Mouse (Mus musculus): ENCODE results near the gene Vmn1r5. TPM values are rescaled to one million over a fixed set of nuclear protein-coding genes. Genes with fewer than 3 reads are reported as not detected.
"Not testable (repeated sequence)": the region's sequence is repeated elsewhere in the genome, so short reads cannot be mapped to it uniquely, and the experiment has no call there.

Gene Vmn1r5
- total and polyA plus RNA-seq, 2 experiments from 2014 or later = not detected

DNA sequence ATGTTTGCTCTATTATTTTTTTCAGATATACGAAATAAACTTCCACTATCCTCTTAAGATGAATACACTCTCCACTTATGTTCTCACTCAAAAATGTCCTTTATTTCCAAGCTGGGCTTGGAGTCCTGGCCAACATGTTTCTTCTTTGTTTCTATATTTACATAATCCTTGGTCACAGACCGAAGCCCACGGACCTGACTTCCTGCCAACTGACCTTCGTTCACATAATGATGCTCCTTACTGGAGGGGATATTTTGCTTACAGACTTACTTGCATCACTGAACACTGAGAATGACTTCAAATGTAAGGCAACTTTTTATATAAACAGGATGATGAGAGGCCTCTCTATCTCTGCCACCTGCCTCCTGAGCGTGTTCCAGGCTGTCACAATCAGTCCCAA is 13.6 kb upstream of the Vmn1r5 start:
- Histone ChIP-seq H3K4me2 (ENCODE audit: low read depth) (no peak overlapping the region), H3K36me3 (ENCODE audit: insufficient read depth) (no peaks in the 10 kb centered on the region), H3K27ac (ENCODE audit: low read depth, low read length) (no peak overlapping the region), H3K9me3 (ENCODE audit: low read length) (no peaks in the 10 kb centered on the region), H3K9ac (no peak overlapping the region), H3K4me3 (ENCODE audit: low read depth, low read length) (no peak overlapping the region), H3K27me3 (ENCODE audit: insufficient read depth, low read length) (no peaks in the 10 kb centered on the region), H3K4me1 (ENCODE audit: insufficient read depth) (no peaks in the 10 kb centered on the region)
- DNase-seq = no peak
- ATAC-seq = no peak
- 73% methylated on average over 5 of the region's 5 CpGs for WGBS
- no peak for TF ChIP-seq CTCF (IDR thresholded peaks at IDR 0.05; ENCODE audit: low read depth)

DNA sequence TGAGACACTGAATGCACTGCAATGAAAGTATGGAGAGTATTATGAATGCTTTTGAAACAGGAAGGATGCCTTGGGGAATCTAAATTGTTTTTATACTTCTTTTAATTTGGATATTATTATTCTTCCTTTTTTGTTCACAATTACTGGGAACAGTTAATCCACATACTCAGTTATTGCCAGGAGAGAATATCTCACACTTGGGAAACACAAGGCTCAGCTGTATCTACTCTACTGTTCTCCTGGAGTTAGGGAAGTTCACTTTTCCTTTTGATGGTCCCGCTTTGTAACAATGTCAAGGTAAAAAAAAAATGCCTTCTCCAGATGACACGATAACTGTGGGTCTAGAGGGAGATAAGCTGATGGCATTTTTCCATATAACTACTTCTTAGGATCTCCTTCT is 26.9 kb downstream of the Vmn1r5 start, which contains the start of gene Vmn1r6:
Gene Vmn1r6 (plus strand): TSS at position 301 of the 400 bp plus-strand sequence.
- H3K4me1 ChIP-seq (ENCODE audit: insufficient read depth) = no peaks in the 10 kb centered on the region
- no peak within 1 kb of the TSS for H3K9ac ChIP-seq
- H3K36me3 ChIP-seq (ENCODE audit: insufficient read depth) = no peaks in the 10 kb centered on the region
- WGBS = 89% methylated on average over 2 of the region's 2 CpGs
- no peaks in the 10 kb centered on the region for H3K9me3 ChIP-seq (ENCODE audit: low read length)
- H3K27me3 ChIP-seq (ENCODE audit: insufficient read depth, low read length) = no peaks in the 10 kb centered on the region
- no peak within 1 kb of the TSS for H3K27ac ChIP-seq (ENCODE audit: low read depth, low read length)
- no peak for TF ChIP-seq CTCF (IDR thresholded peaks at IDR 0.05; ENCODE audit: low read depth)
- DNase-seq (no peak), ATAC-seq (no peak)
- no peak within 1 kb of the TSS for H3K4me3 ChIP-seq (ENCODE audit: low read depth, low read length)
- H3K4me2 ChIP-seq (ENCODE audit: low read depth) = no peak within 1 kb of the TSS

DNA sequence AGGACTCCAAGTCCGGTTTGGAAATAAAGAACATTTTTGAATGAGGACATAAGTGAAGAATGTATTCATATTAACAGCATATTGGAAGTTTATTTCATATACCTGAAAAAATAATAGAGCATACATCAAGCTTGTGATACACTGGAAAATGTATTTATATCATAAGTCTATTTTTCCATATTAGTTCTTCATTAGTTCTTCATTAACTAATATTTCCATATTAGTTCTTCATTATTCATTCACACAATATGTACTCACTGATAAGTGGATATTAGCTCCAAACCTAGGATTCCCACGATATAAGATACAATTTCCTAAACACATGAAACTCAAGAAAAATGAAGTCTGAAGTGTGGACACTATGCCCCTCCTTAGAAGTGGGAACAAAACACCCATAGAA is 55.2 kb downstream of the Vmn1r5 start, which contains the start of gene Vmn1r7:
Gene Vmn1r7 (minus strand): TSS at position 101 of the 400 bp plus-strand sequence.
- H3K4me3 ChIP-seq (ENCODE audit: low read depth, low read length); DNase-seq; H3K36me3 ChIP-seq (ENCODE audit: insufficient read depth); H3K9ac ChIP-seq; H3K27ac ChIP-seq (ENCODE audit: low read depth, low read length); H3K27me3 ChIP-seq (ENCODE audit: insufficient read depth, low read length); H3K9me3 ChIP-seq (ENCODE audit: low read length); ATAC-seq; H3K4me1 ChIP-seq (ENCODE audit: insufficient read depth); H3K4me2 ChIP-seq (ENCODE audit: low read depth): not testable (repeated sequence)
- WGBS = 93% methylated on average over 2 of the region's 2 CpGs

DNA sequence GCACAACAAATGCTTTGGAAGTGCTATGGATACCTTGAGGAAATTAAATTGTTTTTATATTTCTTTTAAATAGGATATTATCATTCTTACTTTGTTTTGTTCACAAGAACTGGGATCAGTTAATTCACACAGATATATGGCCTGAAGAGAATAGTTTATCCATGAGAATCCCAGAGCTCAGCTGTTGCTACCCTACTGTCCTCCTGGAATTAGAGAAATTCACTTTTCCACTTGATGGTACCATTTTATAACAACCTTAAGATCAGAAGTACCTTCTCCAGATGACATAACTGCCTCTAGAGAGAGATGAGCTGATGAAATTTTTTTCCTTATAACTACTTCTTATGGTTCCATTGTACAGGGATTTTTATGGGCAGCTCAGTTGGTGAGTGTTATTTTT is 61.9 kb downstream of the Vmn1r5 start, which contains the start of gene Vmn1r8:
Gene Vmn1r8 (plus strand): TSS at position 301 of the 400 bp plus-strand sequence.
- H3K4me2 ChIP-seq (ENCODE audit: low read depth) = no peak within 1 kb of the TSS
- no peak within 1 kb of the TSS for H3K4me3 ChIP-seq (ENCODE audit: low read depth, low read length)
- no peak for ATAC-seq
- no peaks in the 10 kb centered on the region for H3K4me1 ChIP-seq (ENCODE audit: insufficient read depth)
- no peak within 1 kb of the TSS for H3K27ac ChIP-seq (ENCODE audit: low read depth, low read length)
- no peaks in the 10 kb centered on the region for H3K27me3 ChIP-seq (ENCODE audit: insufficient read depth, low read length)
- DNase-seq = no peak
- no peaks in the 10 kb centered on the region for H3K9me3 ChIP-seq (ENCODE audit: low read length)
- no peak for TF ChIP-seq CTCF (IDR thresholded peaks at IDR 0.05; ENCODE audit: low read depth)
- no peak within 1 kb of the TSS for H3K9ac ChIP-seq
- no peaks in the 10 kb centered on the region for H3K36me3 ChIP-seq (ENCODE audit: insufficient read depth)

GRCm38 (mm10) chr6:57034674-57035073 is 64.6 kb downstream of the Vmn1r5 start:
- DNase-seq (no peak), ATAC-seq (no peak)
- Histone ChIP-seq H3K36me3 (ENCODE audit: insufficient read depth) (no peaks in the 10 kb centered on the region), H3K27ac (ENCODE audit: low read depth, low read length) (no peak overlapping the region), H3K9ac (no peak overlapping the region), H3K4me1 (ENCODE audit: insufficient read depth) (no peaks in the 10 kb centered on the region), H3K4me2 (ENCODE audit: low read depth) (no peak overlapping the region), H3K4me3 (ENCODE audit: low read depth, low read length) (no peak overlapping the region), H3K9me3 (ENCODE audit: low read length) (no peaks in the 10 kb centered on the region), H3K27me3 (ENCODE audit: insufficient read depth, low read length) (no peaks in the 10 kb centered on the region)
- no peak for TF ChIP-seq CTCF (IDR thresholded peaks at IDR 0.05; ENCODE audit: low read depth)
- 80% methylated on average over 2 of the region's 2 CpGs for WGBS

Other genes starting within 250 kb of the Vmn1r5 start
- gene Kbtbd2, start 172.5 kb upstream of the Vmn1r5 start, total RNA-seq (2014; rRNA removed) = 49.1 and 57.1 TPM in 2 replicates
- gene Kbtbd2, start 172.5 kb upstream of the Vmn1r5 start, polyA plus RNA-seq (2015; fragmentation: Nextera tagmentation; extraction: Ambion mirVana) = 14.5 and 18.7 TPM in 2 replicates
- 41.4 and 47.8 TPM in 2 replicates for gene Fkbp9, start 138.2 kb upstream of the Vmn1r5 start, total RNA-seq (2014; rRNA removed)
- 31.4 and 33.8 TPM in 2 replicates for gene Fkbp9, start 138.2 kb upstream of the Vmn1r5 start, polyA plus RNA-seq (2015; fragmentation: Nextera tagmentation; extraction: Ambion mirVana)
- gene Nt5c3, start 46.3 kb upstream of the Vmn1r5 start, total RNA-seq (2014; rRNA removed) = 114 and 119 TPM in 2 replicates
- 197 and 225 TPM in 2 replicates for gene Nt5c3, start 46.3 kb upstream of the Vmn1r5 start, polyA plus RNA-seq (2015; fragmentation: Nextera tagmentation; extraction: Ambion mirVana)
- 0.31 and 1.00 TPM in 2 replicates for gene Vmn1r4, start 46.3 kb upstream of the Vmn1r5 start, total RNA-seq (2014; rRNA removed)
- 0.67 and 0.73 TPM in 2 replicates for gene Vmn1r4, start 46.3 kb upstream of the Vmn1r5 start, polyA plus RNA-seq (2015; fragmentation: Nextera tagmentation; extraction: Ambion mirVana)
- gene Vmn1r6, start 27.0 kb downstream of the Vmn1r5 start, total RNA-seq (2014; rRNA removed) = not detected in 2 replicates
- gene Vmn1r6, start 27.0 kb downstream of the Vmn1r5 start, polyA plus RNA-seq (2015; fragmentation: Nextera tagmentation; extraction: Ambion mirVana) = not detected in 2 replicates
- gene Vmn1r7, start 55.1 kb downstream of the Vmn1r5 start, total RNA-seq (2014; rRNA removed) = not detected in 2 replicates
- not detected in 2 replicates for gene Vmn1r7, start 55.1 kb downstream of the Vmn1r5 start, polyA plus RNA-seq (2015; fragmentation: Nextera tagmentation; extraction: Ambion mirVana)
- gene Vmn1r8, start 62.0 kb downstream of the Vmn1r5 start, total RNA-seq (2014; rRNA removed) = not detected in 2 replicates
- gene Vmn1r8, start 62.0 kb downstream of the Vmn1r5 start, polyA plus RNA-seq (2015; fragmentation: Nextera tagmentation; extraction: Ambion mirVana) = not detected in 2 replicates
- gene Vmn1r9, start 96.5 kb downstream of the Vmn1r5 start, total RNA-seq (2014; rRNA removed) = not detected in 2 replicates
- gene Vmn1r9, start 96.5 kb downstream of the Vmn1r5 start, polyA plus RNA-seq (2015; fragmentation: Nextera tagmentation; extraction: Ambion mirVana) = not detected in 2 replicates
- gene Vmn1r10, start 139.2 kb downstream of the Vmn1r5 start, total RNA-seq (2014; rRNA removed) = not detected in 2 replicates
- gene Vmn1r10, start 139.2 kb downstream of the Vmn1r5 start, polyA plus RNA-seq (2015; fragmentation: Nextera tagmentation; extraction: Ambion mirVana) = not detected in 2 replicates
- not detected in 2 replicates for gene Vmn1r11, start 163.2 kb downstream of the Vmn1r5 start, total RNA-seq (2014; rRNA removed)
- gene Vmn1r11, start 163.2 kb downstream of the Vmn1r5 start, polyA plus RNA-seq (2015; fragmentation: Nextera tagmentation; extraction: Ambion mirVana) = not detected in 2 replicates
- gene Vmn1r12, start 186.6 kb downstream of the Vmn1r5 start, total RNA-seq (2014; rRNA removed) = not detected in 2 replicates
- not detected in 2 replicates for gene Vmn1r12, start 186.6 kb downstream of the Vmn1r5 start, polyA plus RNA-seq (2015; fragmentation: Nextera tagmentation; extraction: Ambion mirVana)
- gene Vmn1r13, start 233.0 kb downstream of the Vmn1r5 start, total RNA-seq (2014; rRNA removed) = not detected in 2 replicates
- gene Vmn1r13, start 233.0 kb downstream of the Vmn1r5 start, polyA plus RNA-seq (2015; fragmentation: Nextera tagmentation; extraction: Ambion mirVana) = not detected in 2 replicates

Data from forebrain, postnatal 0 days (tissue).